In genomic region chr12:20614766-20615165, GRCm38 (mm10) we compare ENCODE assay signal across 8 mouse cellular contexts.
DNase-seq lines count a peak whose midpoint lies in the region; ATAC-seq and TF ChIP-seq lines count a peak whose summit lies in the region.
"Not testable (repeated sequence)": the region's sequence is repeated elsewhere in the genome, so short reads cannot be mapped to it uniquely, and the experiment has no call there.

No protein-coding gene starts in this region.

- ATAC-seq in embryonic facial prominence, embryonic 12.5 days (ENCODE audit: insufficient number of reproducible peaks, insufficient read depth, low FRiP score, low TSS enrichment); intestine, embryonic 14.5 days (replicated peaks; ENCODE audit: low FRiP score, low TSS enrichment, low read depth); lung, embryonic 14.5 days (ENCODE audit: insufficient read depth): not testable (repeated sequence)

- not testable (repeated sequence) for H3K4me2 ChIP-seq in embryonic facial prominence, embryonic 12.5 days (replicated peaks); intestine, embryonic 14.5 days (ENCODE audit: low read length); lung, embryonic 14.5 days

- not testable (repeated sequence) for H3K27ac ChIP-seq in embryonic facial prominence, embryonic 12.5 days; intestine, embryonic 14.5 days (ENCODE audit: low read depth); lung, embryonic 14.5 days (ENCODE audit: low read depth)

- TF ChIP-seq CTCF in lung, embryonic 14.5 days (IDR thresholded peaks at IDR 0.05; ENCODE audit: low read depth) = not testable (repeated sequence)

- WGBS in embryonic facial prominence, embryonic 12.5 days = 1% methylated on average over 31 of the region's 39 CpGs
- 0% methylated on average over 18 of the region's 39 CpGs for WGBS in intestine, embryonic 14.5 days
- 0% methylated on average over 24 of the region's 39 CpGs for WGBS in lung, embryonic 14.5 days

- H3K27me3 ChIP-seq in embryonic facial prominence, embryonic 12.5 days; intestine, embryonic 14.5 days (replicated peaks; ENCODE audit: control insufficient read depth, insufficient read depth, low read length); lung, embryonic 14.5 days (ENCODE audit: insufficient read depth, low read length): not testable (repeated sequence)

- H3K9me3 ChIP-seq in embryonic facial prominence, embryonic 12.5 days; intestine, embryonic 14.5 days (ENCODE audit: control insufficient read depth, low read length); lung, embryonic 14.5 days (ENCODE audit: low read depth, low read length): not testable (repeated sequence)

- not testable (repeated sequence) for H3K36me3 ChIP-seq in embryonic facial prominence, embryonic 12.5 days; intestine, embryonic 14.5 days (ENCODE audit: control insufficient read depth, insufficient read depth, low read length); lung, embryonic 14.5 days (ENCODE audit: insufficient read depth)

- H3K9ac ChIP-seq in embryonic facial prominence, embryonic 12.5 days; intestine, embryonic 14.5 days (ENCODE audit: low read length); lung, embryonic 14.5 days: not testable (repeated sequence)

- DNase-seq in adrenal gland, adult 8-10 months = peak; percentile 71
- DNase-seq in heart, adult 11 months = peak; percentile 99
- peak; percentile 74 for DNase-seq in intestine, embryonic 14.5 days (ENCODE audit: low spot score)
- peak; percentile 31 to 40 for DNase-seq in layer of hippocampus, postnatal 25 days (ENCODE audit: extremely low spot score in 1 of 2, low spot score in 1 of 2)
- DNase-seq in lung, embryonic 14.5 days = peak; percentile 88
- DNase-seq in ovary, postnatal 14 days (ENCODE audit: low spot score) = peak; percentile 51
- DNase-seq in thymus, adult 18-20 months = peak; percentile 24 to 36

- not testable (repeated sequence) for H3K4me1 ChIP-seq in embryonic facial prominence, embryonic 12.5 days; intestine, embryonic 14.5 days (replicated peaks; ENCODE audit: control insufficient read depth, insufficient read depth, low read length); lung, embryonic 14.5 days (ENCODE audit: insufficient read depth)

- H3K4me3 ChIP-seq in embryonic facial prominence, embryonic 12.5 days = peak overlapping the region; percentile 40
- H3K4me3 ChIP-seq in intestine, embryonic 14.5 days (ENCODE audit: low read depth, low read length) = peak overlapping the region; percentile 25; the same call in 1 of the 2 replicates
- peak overlapping the region; percentile 37 for H3K4me3 ChIP-seq in lung, embryonic 14.5 days (ENCODE audit: low read depth, low read length)

Comparison
In these comparisons a context has a peak if more than half of its experiments do, and no peak if none do; other contexts are left out.
1. DNase-seq: peak in every context shown above with its lines; median percentile 99 in heart, adult 11 months; 88 in lung, embryonic 14.5 days; 74 in intestine, embryonic 14.5 days; 71 in adrenal gland, adult 8-10 months; 51 in ovary, postnatal 14 days; 36 in layer of hippocampus, postnatal 25 days; 30 in thymus, adult 18-20 months.